Mouse (Mus musculus): Measurements from ENCODE around the gene Hivep1.
A peak's percentile ranks its signal among the peaks of the same experiment; 100 is the strongest.

Hivep1 gene

DNA sequence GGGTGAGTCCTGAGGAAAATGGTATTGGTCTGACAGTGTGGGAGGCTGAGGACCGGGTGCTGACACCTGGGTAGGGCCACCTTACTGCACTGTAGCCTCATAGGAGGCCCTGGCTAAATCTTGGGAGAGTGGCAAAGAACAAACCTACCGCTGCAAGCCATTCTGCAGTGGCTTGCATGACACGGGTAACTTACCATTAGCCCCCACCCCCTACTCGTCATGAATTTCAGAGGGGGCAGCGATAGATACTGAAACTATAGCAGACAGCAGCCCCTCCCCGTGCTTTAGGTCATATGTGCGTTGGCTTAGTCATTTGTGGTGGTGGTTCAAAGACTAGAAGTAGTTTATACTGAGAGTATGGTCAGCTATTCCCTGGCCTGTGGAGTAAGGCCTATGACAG is 61.8 kb downstream of the Hivep1 start:
- no peak for DNase-seq

GRCm38 (mm10) chr13:42116301-42116700 is 64.5 kb downstream of the Hivep1 start:
- no peak for DNase-seq

- no peak for DNase-seq
Measured at GRCm38 (mm10) chr13:42119062-42119461, 67.2 kb downstream of the Hivep1 start.

GRCm38 (mm10) chr13:42121106-42121776 is 69.4 kb downstream of the Hivep1 start:
- DNase-seq = no peak

DNA sequence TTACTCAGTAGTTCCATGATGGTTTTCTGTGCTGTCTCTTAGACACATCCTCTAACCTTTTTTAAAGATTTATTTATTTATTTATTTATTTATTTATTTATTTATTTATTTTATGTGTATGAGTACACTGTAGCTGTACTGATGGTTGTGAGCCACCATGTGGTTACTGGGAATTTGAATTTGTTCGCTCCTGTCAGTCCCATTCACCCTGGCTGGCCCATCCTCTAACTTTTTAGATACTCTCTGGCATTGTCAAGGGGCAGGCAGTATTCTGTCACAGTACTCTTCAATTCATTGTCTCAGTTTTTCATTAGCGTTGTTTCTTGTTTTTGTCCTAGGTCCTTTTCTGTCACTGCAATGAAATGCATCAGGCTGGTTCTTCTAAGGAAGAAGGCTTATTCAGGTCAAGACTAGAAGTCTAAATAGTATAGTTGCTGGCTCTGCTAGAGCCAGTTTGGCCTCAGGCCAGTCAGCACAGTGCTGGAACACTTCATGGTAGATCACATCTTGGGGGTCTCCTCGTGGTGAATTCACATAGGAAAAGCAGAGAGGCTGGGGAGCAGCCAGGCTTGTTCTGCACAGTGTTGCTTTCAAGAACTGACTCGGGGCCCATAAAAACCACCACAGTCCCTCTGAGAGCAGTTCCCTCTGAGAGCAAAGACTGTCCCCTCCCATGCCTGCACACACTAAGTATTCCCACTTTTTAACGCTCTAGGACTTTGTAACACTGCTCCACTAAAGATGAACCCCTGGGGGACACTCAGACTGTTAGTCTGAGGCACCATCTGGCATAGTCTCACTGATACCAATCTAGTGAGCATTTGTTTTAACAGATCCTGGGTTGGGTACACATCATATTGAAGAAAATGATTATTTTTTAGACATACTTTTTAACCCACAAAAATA is 70.2 kb downstream of the Hivep1 start:
- no peak for DNase-seq

- DNase-seq = peak; percentile 37 to 50
Measured at GRCm38 (mm10) chr13:42144627-42145026, 92.8 kb downstream of the Hivep1 start.

GRCm38 (mm10) chr13:42149328-42150071 is 97.7 kb downstream of the Hivep1 start:
- no peak for DNase-seq

DNA sequence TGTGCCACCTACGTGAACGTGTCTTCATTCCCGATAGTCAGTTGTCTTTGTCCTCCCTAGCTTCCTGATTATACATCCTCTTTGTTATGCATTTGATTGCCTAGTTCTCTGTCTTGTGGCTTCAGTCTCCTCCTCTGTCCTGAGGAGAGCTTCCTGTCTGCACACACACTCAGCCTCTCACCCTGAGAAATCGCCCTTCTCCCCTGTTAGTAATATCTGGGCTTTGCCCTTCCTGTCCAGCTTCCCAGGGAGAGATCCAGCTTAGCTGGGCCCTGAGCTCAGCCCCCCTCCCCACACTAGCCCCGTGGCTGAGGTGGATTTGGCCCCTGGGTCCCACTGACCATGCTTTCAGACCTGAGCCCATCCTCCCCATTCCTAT is 98.2 kb downstream of the Hivep1 start:
- DNase-seq = no peak

GRCm38 (mm10) chr13:42150462-42151127 is 98.8 kb downstream of the Hivep1 start:
- no peak for DNase-seq

DNA sequence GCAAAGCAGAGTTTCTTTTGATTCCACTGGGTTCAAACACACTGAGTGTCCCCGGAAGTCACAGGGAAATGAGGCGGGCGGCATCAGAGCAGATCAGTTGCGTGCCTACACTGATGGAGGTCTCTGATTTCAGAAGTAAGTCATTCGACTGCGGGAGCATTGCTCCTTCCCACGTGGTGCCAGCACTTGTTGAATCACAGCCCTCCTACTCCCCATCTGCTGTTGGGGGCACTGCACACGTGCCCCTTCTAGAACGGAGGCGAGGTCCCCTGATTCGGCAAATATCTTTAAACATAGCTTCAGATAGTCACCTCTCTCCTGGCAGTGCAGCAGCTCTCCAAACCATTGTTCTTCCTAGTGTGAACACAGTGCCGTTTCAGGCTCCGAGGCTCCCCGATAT is 106.4 kb downstream of the Hivep1 start:
- no peak for DNase-seq

DNA sequence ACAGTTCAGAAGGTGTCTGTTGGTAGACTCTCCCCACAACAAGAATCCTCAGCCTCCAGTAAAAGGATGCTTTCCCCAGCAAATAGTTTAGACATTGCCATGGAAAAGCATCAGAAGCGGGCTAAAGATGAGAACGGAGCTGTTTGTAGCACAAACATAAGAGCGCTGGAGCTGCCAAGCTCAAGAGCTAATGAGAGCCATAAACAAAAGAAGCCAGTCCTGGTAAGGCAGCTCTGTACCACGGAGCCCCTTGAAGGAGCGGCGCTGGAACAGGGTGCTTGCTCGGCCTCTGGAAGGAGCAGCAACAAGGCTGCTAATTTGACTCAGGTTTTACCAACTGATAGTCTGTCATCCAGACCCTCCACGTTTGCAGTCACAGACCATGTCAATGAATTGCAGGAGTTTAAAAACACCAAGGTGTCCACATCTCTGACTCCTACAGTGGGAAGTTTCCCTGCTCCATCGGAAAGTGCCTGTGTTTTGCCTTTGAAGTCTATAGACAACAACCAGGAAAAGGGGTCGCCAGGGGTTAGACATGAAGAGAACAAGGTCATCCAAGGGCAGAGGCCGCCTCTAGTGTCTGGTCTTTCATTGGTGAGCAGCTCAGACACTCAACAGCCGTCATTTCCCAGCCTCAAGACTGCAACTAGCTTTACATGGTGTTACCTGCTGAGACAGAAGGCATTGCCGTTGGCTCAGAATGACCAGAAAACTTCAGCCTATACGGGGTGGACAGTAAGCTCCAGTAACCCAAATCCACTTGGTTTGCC is 107.8 kb downstream of the Hivep1 start:
- DNase-seq = no peak

DNA sequence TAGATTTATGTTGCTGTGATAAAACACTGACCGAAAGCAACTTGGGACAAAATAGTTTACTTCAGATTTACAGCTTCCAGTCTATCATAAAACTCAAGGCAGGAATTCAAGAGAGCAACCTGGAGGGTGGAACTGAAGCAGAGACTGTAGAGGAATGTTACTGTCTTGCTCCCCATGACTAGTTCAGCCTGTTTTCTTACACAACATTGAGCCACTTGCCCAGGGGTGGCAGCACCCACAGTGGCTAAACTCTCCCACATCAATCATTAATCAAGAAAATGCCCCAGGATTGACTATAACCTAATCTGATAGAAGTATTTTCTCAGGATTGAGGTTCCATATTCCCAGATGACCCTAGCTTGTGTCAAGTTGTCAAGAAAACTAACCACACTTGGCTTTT is 119.0 kb downstream of the Hivep1 start:
- DNase-seq = no peak

- no peak for DNase-seq
Measured at GRCm38 (mm10) chr13:42174827-42175420, 123.1 kb downstream of the Hivep1 start.

DNA sequence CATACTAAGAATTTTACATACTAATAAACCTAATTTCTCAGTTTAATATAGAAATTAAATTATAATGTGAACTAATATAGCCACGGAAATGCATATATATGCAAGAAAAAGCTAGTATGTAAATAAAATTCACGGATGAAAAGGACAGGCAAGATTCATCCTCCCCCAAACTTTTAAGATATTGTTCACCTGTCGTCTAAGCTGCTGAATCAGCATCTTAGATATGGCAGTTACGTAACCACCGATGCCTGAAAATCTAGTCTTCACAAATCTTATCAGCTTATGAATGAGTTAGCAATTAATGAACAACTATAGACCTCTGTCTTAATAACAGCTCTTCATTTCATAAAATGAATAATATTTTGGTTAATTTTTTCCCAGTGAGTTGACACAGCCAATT is 130.8 kb downstream of the Hivep1 start:
- DNase-seq = no peak

- no peak for DNase-seq
Measured at GRCm38 (mm10) chr13:42184131-42184530, 132.3 kb downstream of the Hivep1 start.

- no peak for DNase-seq
Measured at GRCm38 (mm10) chr13:42193016-42193415, 141.2 kb downstream of the Hivep1 start.

GRCm38 (mm10) chr13:42195671-42196070 is 143.8 kb downstream of the Hivep1 start:
- no peak for DNase-seq

DNA sequence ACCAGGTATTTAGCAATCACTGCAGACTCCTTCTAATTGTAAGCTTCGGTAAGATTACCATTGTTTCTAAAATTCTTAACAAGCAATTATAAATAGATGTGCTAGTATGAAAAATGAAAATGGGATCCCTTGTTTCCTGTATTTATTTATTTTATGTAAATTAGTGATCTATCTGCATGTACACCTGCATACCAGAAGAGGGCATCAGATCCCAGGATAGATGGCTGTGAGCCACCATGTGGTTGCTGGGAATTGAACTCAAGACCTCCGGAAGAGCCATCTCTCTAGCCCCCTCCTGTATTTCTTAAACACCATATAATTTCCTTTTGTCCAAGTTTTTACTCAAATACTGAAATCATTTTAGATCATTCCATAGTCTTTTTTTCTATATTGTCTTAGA is 145.8 kb downstream of the Hivep1 start:
- no peak for DNase-seq

GRCm38 (mm10) chr13:42213556-42213955 is 161.7 kb downstream of the Hivep1 start:
- no peak for DNase-seq

DNA sequence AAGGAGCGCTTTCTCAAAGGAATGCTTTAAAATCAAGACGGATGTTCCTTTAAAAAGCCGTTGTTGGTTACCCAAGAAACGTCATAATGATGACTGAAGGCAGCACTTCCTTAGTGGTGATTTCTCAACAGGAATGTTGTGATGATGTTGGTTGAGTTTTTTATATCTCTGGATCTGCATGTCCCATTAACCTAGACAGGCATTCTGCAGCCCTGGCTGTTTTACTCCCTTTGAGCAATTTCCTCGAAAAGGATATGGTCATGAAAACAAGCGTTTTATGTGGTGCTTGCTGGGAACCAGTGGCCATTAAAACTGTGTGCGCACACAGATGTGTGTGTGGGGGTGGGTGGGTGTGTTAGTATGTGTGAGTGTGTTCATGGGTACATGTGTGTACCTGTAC is 170.6 kb downstream of the Hivep1 start:
- DNase-seq = no peak

DNA sequence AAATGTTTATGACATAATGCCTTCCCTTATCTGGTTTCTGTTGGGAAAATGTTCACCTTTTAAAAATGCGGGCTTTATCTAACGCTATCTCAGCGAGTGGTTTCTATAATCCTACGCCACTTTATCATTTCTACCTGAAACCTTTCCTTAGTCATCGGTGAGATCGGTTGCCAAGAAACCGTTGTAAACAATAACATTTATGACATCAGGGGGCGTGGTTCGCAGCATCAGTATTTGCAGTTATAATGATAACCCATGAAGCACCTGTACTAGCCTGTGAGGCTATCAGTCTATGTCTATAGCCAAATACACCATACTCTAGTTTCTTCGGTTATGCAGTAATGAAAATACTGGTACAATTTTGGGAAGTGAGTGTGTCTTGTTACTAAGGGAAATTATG is 177.0 kb downstream of the Hivep1 start:
- DNase-seq = no peak
